7 mouse cellular contexts compared by ENCODE assay signal in the genomic region with DNA sequence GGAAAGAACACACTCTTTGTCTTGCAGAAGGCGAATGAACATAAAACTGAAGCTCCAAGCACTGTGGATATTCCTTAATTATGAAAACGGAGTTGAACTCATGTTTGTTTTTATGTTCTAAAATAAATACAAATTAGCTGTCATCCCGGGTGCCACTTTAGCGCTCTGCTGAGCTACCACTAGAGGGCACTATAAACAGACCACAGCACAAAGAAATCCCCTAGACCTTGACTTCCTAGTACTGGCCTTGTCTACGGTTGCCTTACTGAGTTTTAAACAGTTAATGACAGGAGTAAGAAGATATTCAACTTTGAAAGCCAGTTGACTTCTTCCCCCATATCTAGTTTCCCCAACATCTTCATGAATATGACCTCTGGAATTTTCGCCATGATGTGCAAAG. TPM values are rescaled to one million over a fixed set of nuclear protein-coding genes. Genes with fewer than 3 reads are reported as not detected.
DNase-seq lines count a peak whose midpoint lies in the region; ATAC-seq and TF ChIP-seq lines count a peak whose summit lies in the region.

No protein-coding gene starts in this region.

- no peak overlapping the region for H3K27ac ChIP-seq in left cerebral cortex, adult 2 months

- H3K4me3 ChIP-seq in left cerebral cortex, adult 2 months = no peak overlapping the region

- DNase-seq in ovary, postnatal 14 days (ENCODE audit: low spot score) = peak; percentile 39
- DNase-seq in ovary, postnatal 10 days (ENCODE audit: low spot score) = no peak
- DNase-seq in NIH3T3 (ENCODE audit: low read depth) = peak; percentile 65
- DNase-seq in cerebellum, adult 18-20 months = peak; percentile 12 to 38
- peak; percentile 29 to 50 for DNase-seq in heart, postnatal 14 days
- peak in 1 of 2 experiments; percentile 26 for DNase-seq in left cerebral cortex, adult 2 months (ENCODE audit: extremely low spot score in 1 of 2, low spot score in 2 of 2)

- intact Hi-C loops in heart, postnatal 14 days (cut with DNase I) = loop anchor here (1.0 to 2.0 kb wide), 2 partner anchors 101 to 172 kb away; partner anchors contain the start of gene Arl15
- intact Hi-C loops in left cerebral cortex, adult 2 months (cut with DNase I) = loop anchor here (1.0 kb wide), 2 partner anchors 101 to 172 kb away; partner anchors contain the start of gene Arl15

- 0 out of 2 replicates have a peak, but pooled peaks have one; percentile 70 for ATAC-seq in monocyte, adult 5-6 weeks (replicated peaks; ENCODE audit: insufficient number of reproducible peaks, low FRiP score, low TSS enrichment, poor library complexity, severe bottlenecking)

- TF ChIP-seq CTCF in left cerebral cortex, adult 2 months (IDR thresholded peaks at IDR 0.05) = peak; percentile 95

RNA-seq across cellular contexts. Expression of gene Hspb3, which starts 29.9 kb away (rescaled TPM):
- 10 to 100 TPM; 13.7 to 16.2 TPM for total RNA-seq in heart, postnatal 14 days (2021)
- total RNA-seq in left cerebral cortex, adult 2 months (2021) = 1 to 10 TPM; 6.6 to 8.1 TPM
- total RNA-seq in monocyte, adult 5-6 weeks (2017) = not detected in 3 replicates
